Mouse (Mus musculus) left cerebral cortex, adult 18-20 months (tissue): ENCODE data around the gene Agap2. TPM values are rescaled to one million over a fixed set of nuclear protein-coding genes. Genes with fewer than 3 reads are reported as not detected.

ENCODE experiments used
- DNase-seq, 2 experiments: peaks; one replicate each; pipeline ENCODE4 v3.0.0; 2021 to 2022; ENCODE audit warnings: low spot score in 2 of 2, mixed read lengths in 1 of 2
- total RNA-seq, 2 experiments: library from RNA; stranded (reverse); gene quantifications; 2 replicates each; pipeline ENCODE4 v1.2.3; 2021

Agap2 gene
- total RNA-seq, 2 experiments from 2014 or later = 594 to 629 TPM

GRCm38 (mm10) chr10:127075651-127076050 is 567 bp downstream of the Agap2 start:
- no peak for DNase-seq

- peak in 1 of 2 experiments; percentile 40 for DNase-seq
These were observed 998 bp downstream of the Agap2 start for GRCm38 (mm10) chr10:127076082-127076481.

GRCm38 (mm10) chr10:127077515-127077914 is 2.4 kb downstream of the Agap2 start:
- peak in 1 of 2 experiments; percentile 52 for DNase-seq

- peak in 1 of 2 experiments; percentile 59 for DNase-seq
These were observed 3.1 kb downstream of the Agap2 start for GRCm38 (mm10) chr10:127078001-127078676.

- DNase-seq = peak in 1 of 2 experiments; percentile 84
These were observed 3.8 kb downstream of the Agap2 start for GRCm38 (mm10) chr10:127078677-127079575.

GRCm38 (mm10) chr10:127079665-127080391 is 4.7 kb downstream of the Agap2 start:
- peak in 1 of 2 experiments; percentile 39 for DNase-seq

- DNase-seq = peak in 1 of 2 experiments; percentile 60
These were observed 6.1 kb downstream of the Agap2 start for GRCm38 (mm10) chr10:127080901-127081780.

GRCm38 (mm10) chr10:127081996-127082620 is 7.0 kb downstream of the Agap2 start:
- DNase-seq = peak in 1 of 2 experiments; percentile 36

GRCm38 (mm10) chr10:127083292-127083914 is 8.3 kb downstream of the Agap2 start:
- no peak for DNase-seq

- no peak for DNase-seq
These were observed 8.8 kb downstream of the Agap2 start for GRCm38 (mm10) chr10:127083915-127084306.

GRCm38 (mm10) chr10:127085052-127085451 is 10.0 kb downstream of the Agap2 start:
- no peak for DNase-seq

- no peak for DNase-seq
These were observed 10.5 kb downstream of the Agap2 start for GRCm38 (mm10) chr10:127085633-127086032.

- peak in 1 of 2 experiments; percentile 56 for DNase-seq
These were observed 15.7 kb downstream of the Agap2 start for GRCm38 (mm10) chr10:127090560-127091411.

- DNase-seq = peak in 1 of 2 experiments; percentile 54
These were observed 16.7 kb downstream of the Agap2 start for GRCm38 (mm10) chr10:127091507-127092396.

- no peak for DNase-seq
These were observed 17.7 kb downstream of the Agap2 start for GRCm38 (mm10) chr10:127092742-127093141.

GRCm38 (mm10) chr10:127094382-127094802 is 19.3 kb downstream of the Agap2 start:
- no peak for DNase-seq

- no peak for DNase-seq
These were observed 23.4 kb downstream of the Agap2 start for GRCm38 (mm10) chr10:127098514-127098913.
